Mouse (Mus musculus): Measurements from ENCODE around the gene Ppp1r12c.
A peak's percentile ranks its signal among the peaks of the same experiment; 100 is the strongest.

The Ppp1r12c gene

GRCm38 (mm10) chr7:4492284-4493224 is 8.9 kb downstream of the Ppp1r12c start:
- DNase-seq (ENCODE audit: low read depth, low spot score), result peak; percentile 71

GRCm38 (mm10) chr7:4491308-4491707 is 10.2 kb downstream of the Ppp1r12c start:
- no peak for DNase-seq (ENCODE audit: low read depth, low spot score)

- DNase-seq (ENCODE audit: low read depth, low spot score), result no peak
These were observed 19.2 kb downstream of the Ppp1r12c start for GRCm38 (mm10) chr7:4482281-4482680.

- DNase-seq (ENCODE audit: low read depth, low spot score), result peak; percentile 60
These were observed 21.8 kb downstream of the Ppp1r12c start for GRCm38 (mm10) chr7:4479674-4480073.

GRCm38 (mm10) chr7:4478796-4479291 is 22.6 kb downstream of the Ppp1r12c start:
- DNase-seq (ENCODE audit: low read depth, low spot score), result no peak

- DNase-seq (ENCODE audit: low read depth, low spot score), result no peak
These were observed 23.3 kb downstream of the Ppp1r12c start for GRCm38 (mm10) chr7:4478021-4478795.

GRCm38 (mm10) chr7:4473940-4474339 is 27.5 kb downstream of the Ppp1r12c start:
- DNase-seq (ENCODE audit: low read depth, low spot score), result no peak

- DNase-seq (ENCODE audit: low read depth, low spot score), result peak; percentile 42
These were observed 30.3 kb downstream of the Ppp1r12c start for GRCm38 (mm10) chr7:4471179-4471555.

- peak; percentile 42 for DNase-seq (ENCODE audit: low read depth, low spot score)
These were observed 31.0 kb downstream of the Ppp1r12c start for GRCm38 (mm10) chr7:4470275-4471178.

GRCm38 (mm10) chr7:4467801-4468200 is 33.7 kb downstream of the Ppp1r12c start:
- no peak for DNase-seq (ENCODE audit: low read depth, low spot score)

- DNase-seq (ENCODE audit: low read depth, low spot score), result peak; percentile 73
These were observed 37.2 kb downstream of the Ppp1r12c start for GRCm38 (mm10) chr7:4464194-4464824.

- peak; percentile 71 for DNase-seq (ENCODE audit: low read depth, low spot score)
These were observed 40.7 kb downstream of the Ppp1r12c start, which contains the start of gene Eps8l1 for GRCm38 (mm10) chr7:4460576-4461434. TSS of gene Eps8l1 (plus strand) at chr7:4460674.

- DNase-seq (ENCODE audit: low read depth, low spot score), result no peak
These were observed 48.8 kb downstream of the Ppp1r12c start for GRCm38 (mm10) chr7:4452644-4453043.

- DNase-seq (ENCODE audit: low read depth, low spot score), result no peak
These were observed 52.3 kb downstream of the Ppp1r12c start for GRCm38 (mm10) chr7:4449211-4449610.

- no peak for DNase-seq (ENCODE audit: low read depth, low spot score)
These were observed 53.0 kb downstream of the Ppp1r12c start for GRCm38 (mm10) chr7:4448439-4448838.

- DNase-seq (ENCODE audit: low read depth, low spot score), result no peak
These were observed 54.3 kb downstream of the Ppp1r12c start for GRCm38 (mm10) chr7:4447138-4447537.

- DNase-seq (ENCODE audit: low read depth, low spot score), result peak; percentile 86
These were observed 56.2 kb downstream of the Ppp1r12c start, which contains the start of gene Rdh13 for GRCm38 (mm10) chr7:4445216-4445791. TSS of gene Rdh13 (minus strand) at chr7:4445649.

GRCm38 (mm10) chr7:4440549-4440948 is 60.9 kb downstream of the Ppp1r12c start:
- DNase-seq (ENCODE audit: low read depth, low spot score), result no peak

GRCm38 (mm10) chr7:4437721-4438120 is 63.8 kb downstream of the Ppp1r12c start:
- DNase-seq (ENCODE audit: low read depth, low spot score), result no peak
